Mouse (Mus musculus) R1 (cell line): ENCODE data around the gene Ncoa3.

Experiments used
- DNase-seq: peaks from one replicate; pipeline ENCODE4 v3.0.0-alpha.2; 2018; ENCODE audit warnings: low read depth, low spot score

Ncoa3 gene

GRCm38 (mm10) chr2:165969961-165970360 is 22.5 kb upstream of the Ncoa3 start:
- peak; percentile 79 for DNase-seq

GRCm38 (mm10) chr2:165970767-165971166 is 21.7 kb upstream of the Ncoa3 start:
- DNase-seq: no peak

DNA sequence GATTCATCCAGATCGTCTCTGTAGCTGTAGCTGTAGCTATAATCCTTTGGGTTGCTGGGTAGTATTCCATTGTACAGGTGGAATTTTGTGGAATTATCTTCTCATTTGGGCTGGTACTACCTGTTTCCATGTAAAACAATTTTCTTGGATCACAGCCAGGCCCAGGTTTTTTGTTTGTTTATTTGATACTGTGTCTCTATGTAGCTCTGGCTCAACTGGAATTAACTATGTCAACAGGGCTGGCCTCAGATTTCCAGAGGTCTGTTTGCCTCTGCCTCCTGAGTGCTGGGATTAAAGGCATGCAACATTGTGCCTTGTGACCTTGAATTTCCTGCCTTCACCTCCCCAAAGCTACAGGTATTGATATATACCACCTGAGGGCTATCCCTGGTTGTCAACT is 18.1 kb upstream of the Ncoa3 start:
- DNase-seq: no peak

- DNase-seq: peak; percentile 94
These were observed 16.2 kb upstream of the Ncoa3 start for GRCm38 (mm10) chr2:165976186-165976585.

GRCm38 (mm10) chr2:165976874-165977273 is 15.6 kb upstream of the Ncoa3 start:
- DNase-seq: peak; percentile 77

- peak; percentile 87 for DNase-seq
These were observed 14.3 kb upstream of the Ncoa3 start for GRCm38 (mm10) chr2:165978119-165978518.

DNA sequence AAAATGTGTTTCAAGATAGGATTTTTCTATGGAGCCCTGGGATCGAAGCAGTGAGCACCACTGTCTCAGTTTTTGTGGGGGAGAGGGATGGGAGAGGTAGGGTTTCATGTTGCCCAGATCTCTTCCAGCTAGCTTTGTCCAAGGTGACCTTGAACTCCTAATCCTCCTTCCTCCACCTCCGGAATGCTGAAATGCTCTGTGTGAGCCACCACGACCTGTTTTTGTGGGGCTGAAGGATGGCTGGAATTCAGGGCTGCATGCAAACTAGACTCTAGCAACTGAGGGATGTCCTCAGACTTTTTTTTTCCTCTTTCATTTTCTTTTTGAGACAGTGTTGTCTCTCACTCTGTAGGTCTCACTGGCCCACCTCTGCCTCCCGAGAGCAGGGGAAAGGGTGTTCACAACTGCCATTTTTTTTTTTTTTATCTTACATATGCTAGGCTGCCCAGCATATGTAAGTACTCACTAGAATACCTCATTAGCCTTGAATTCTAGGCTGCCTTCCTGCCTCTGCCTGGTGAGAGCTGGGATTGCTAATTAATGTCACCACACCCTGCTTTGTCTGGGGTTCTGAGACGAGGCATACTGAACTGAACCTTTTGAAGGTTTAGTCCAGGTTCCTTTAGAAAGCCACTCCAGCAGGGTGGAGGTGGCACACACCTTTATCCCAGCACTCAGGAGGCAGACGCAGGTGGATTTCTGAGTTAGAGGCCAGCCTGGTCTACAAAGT is 11.0 kb upstream of the Ncoa3 start:
- peak; percentile 100 for DNase-seq

DNA sequence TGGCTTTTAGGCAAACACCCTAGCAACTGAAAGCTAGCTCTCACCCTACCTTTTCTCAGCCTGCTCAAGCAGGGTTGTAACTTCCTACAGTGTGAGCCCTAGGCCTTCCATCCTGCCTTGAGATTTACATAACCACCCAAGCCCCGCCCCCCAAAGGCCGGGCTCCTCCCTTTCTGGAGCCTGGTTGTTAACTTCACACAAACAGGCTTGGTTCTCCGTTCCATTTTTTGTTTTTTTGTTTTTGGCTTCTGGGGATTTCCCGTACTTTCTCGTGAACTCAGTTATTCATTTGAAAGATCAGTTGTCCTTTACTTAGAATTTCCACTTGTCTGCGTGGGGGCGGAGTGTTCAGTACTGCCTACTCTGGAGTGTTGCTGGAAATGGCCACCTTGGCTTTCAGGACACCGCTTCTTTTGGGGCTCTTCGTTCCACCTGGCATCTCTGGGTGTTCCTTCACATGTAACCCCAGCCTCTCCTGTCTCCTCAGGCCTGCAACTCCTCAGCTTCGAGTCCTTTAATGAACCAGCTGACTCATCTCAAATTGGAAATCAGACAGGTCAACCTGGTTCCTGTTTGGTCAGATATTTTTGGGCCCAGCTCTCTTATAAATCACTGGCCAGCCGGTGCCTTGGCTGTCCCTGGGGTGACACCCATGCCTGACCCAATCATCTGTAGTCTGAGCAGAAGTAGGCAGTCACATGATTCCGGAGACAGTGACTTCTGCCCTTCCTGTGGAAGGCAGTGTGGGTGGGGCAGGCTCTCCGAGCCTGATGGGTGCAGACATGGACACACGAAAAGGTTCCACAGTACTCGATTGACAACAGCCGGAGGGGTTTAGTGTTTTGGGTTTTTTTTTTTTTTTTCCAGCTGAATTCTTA is 9.7 kb upstream of the Ncoa3 start:
- DNase-seq: peak; percentile 96

DNA sequence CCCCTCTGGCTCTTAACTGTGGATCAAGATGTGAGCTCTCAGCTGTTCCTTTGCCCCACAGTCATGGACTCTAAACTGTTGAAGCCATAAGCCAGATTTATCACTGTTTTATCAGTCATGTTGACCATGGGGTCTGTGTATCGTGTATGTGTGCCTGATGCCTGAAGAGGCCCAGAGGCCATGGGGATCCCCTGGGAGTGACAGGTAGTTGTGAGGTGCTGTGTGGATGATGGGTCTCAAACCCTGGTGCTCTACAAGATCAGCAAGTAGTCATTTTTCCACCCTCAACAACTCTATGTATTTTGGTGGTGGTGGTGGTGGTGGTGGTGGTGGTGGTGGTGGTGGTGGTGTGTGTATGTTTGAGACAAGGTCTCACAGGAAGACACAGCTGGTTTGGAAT is 8.1 kb upstream of the Ncoa3 start:
- DNase-seq: no peak

- no peak for DNase-seq
These were observed 7.5 kb upstream of the Ncoa3 start for GRCm38 (mm10) chr2:165984891-165985290.

GRCm38 (mm10) chr2:165985581-165985980 is 6.9 kb upstream of the Ncoa3 start:
- no peak for DNase-seq

DNA sequence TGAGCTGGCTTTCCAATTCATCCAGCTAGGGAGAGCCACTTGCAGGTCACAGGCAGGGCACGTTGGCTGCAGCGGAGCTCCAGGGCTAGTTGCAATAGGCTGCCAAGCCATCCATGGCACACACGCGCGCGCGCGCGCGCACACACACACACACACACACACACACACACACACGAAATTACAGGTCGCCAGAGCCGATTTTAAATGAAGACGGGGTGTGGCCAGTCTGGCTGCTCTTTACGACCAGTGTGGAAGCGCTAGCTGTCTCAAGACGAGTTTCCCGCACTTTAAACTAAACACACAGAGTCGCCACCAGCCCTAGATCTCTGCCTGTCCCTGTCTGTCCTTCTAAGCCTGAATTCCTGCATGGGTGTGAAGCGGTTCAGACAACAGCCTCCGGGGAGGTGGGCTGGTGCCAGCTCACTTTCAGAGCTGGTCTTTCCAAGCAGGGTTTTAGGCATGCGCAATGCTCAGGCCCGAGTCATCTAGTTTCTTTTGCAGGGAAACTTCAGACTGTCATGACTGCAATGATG is 5.4 kb upstream of the Ncoa3 start:
- peak; percentile 86 for DNase-seq

DNA sequence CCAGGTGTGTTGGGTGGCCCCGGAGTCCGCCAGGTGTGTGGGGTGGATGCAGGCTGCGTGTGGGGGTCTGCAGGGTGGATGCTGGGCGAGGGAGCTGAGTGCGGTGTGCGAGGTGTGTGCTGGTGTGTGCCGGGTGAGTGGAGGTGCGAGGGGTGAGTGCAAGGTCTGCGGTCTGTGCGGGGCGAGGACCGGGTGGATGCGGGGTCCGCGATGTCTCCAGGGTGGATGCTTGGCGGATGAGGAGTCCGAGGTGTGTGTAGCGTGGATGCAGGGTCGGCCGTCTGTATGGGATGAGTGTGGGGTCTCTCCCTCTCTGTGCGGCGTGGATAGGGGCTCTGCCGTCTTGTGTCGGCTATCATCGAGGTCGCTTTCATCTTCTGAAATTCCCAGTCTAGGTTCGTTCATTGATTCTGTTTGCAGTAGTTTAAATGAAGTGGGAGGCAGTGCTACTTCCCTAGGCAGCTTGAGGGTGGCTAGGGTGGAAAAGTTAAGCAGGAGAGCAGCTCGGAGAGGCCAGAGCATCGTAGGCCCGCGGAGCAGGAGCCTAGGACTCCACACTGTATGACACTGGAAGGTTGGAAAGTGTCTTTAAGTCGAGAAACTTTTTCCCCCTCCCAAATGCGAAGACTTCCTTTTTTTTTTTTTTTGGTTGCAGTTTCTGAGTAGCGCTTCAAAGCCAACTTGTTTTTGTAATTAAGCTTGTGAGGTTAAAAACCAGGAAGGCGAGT is 901 bp downstream of the Ncoa3 start:
- DNase-seq: no peak

DNA sequence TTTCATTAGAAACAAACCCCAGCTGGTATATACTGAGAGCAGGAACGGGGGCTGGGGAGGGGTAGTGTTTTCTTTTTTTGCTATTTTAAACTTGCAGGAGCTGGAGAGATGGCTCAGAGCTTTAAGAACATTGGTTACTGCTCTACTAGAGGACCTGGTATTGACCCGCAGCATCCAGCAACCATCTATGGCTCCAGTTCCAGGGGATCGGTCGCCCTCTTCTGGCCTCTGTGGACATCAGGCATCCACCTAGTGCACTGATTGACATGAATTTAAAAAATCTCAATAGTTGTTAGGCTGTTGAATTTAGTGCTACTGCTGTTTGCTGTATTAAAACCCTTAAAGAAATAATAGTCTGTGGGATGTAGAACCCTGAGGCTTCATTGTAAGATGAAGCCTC is 1.9 kb downstream of the Ncoa3 start:
- peak; percentile 70 for DNase-seq

DNA sequence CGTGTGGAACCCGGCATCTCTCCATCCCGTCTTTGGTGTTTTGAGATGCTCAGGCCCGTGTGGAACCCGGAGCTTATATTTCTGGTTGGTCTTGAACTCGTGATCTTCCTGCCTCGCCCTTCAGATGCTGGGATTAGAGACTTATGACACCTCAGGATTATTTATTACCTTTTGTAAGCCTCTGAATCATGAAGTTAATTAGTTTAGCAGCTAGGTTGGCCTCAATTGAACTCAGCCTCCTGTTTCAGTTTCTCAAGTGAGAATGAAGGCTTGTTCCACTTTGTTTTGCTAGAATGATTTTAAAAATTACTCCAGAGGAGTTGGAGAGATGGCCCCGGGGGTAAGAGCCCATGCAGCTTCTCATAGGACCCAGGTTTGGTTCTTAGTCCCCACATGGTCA is 3.3 kb downstream of the Ncoa3 start:
- DNase-seq: no peak

- DNase-seq: no peak
These were observed 3.7 kb downstream of the Ncoa3 start for GRCm38 (mm10) chr2:165996130-165996529.

- peak; percentile 72 for DNase-seq
These were observed 5.0 kb downstream of the Ncoa3 start for GRCm38 (mm10) chr2:165997256-165997967.

- DNase-seq: no peak
These were observed 6.5 kb downstream of the Ncoa3 start for GRCm38 (mm10) chr2:165998969-165999368.

DNA sequence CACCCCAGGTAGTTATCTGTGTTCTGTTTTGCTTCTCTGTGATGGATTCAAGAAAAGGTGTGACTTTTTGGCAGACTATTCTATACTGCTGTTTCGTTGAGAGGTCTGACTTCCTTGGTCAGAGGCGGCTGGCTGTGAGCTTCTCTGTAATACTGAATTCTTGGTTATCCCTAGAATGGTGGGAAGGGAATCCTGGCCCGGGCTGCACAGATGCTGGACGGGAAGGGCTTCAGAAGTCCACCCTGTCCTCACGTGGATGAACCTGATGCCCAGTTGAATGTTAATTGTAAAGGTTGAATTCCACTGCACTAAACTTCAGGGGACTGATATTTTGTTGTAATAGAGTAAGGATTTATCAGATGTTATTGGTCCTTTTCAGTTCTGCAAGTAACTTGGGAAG is 7.4 kb downstream of the Ncoa3 start:
- DNase-seq: no peak

DNA sequence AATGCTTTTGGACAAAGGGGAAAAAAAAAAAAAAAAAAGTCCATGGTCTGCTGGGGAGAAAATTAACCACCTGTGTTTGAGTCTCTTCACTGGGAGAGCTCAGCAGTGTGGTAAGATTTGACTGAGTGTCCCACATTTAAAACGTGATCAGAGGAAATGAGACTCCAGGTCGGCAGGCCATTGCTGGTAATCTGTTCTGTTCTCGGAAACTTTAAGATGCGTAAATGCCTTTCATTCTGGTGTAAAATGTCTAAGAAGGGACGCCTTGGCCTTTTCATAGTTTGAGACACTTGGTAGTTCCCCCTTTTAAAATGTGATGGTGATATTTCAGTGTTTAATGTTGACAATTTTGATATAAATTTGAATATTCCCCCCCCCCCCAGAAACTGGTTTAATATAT is 7.8 kb downstream of the Ncoa3 start:
- DNase-seq: no peak

DNA sequence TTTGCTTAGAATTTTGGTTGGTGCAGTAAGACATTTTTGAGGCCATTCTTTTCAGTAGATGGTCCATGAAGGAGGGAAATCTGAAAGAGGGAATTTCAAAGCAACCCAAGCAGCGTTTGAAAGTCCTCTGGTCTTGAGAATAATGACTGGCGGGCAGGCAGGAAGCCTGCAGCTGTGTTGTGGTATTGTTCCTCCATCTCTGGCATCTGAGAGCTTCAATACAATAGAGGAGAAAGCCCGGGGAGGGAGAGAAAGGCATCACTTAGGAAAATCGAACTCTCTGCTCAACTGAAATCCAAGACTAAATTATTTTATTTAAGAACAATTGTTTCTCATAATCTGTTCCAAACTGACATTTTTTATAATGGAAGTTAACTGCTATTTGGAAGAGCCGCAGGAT is 8.3 kb downstream of the Ncoa3 start:
- peak; percentile 85 for DNase-seq
